Mouse (Mus musculus) heart, embryonic 16.5 days (tissue): ENCODE results near the gene Ddx4. TPM values are rescaled to one million over a fixed set of nuclear protein-coding genes. Genes with fewer than 3 reads are reported as not detected.

ENCODE experiments used
- ATAC-seq: fragments of 200-750 bp; cut with Nextera tagmentation; replicated peaks from 2 replicates; pipeline ENCODE4 v1.8.0; 2017; ENCODE audit warnings: moderate number of reproducible peaks; ENCODE audit not compliant: insufficient read depth, low FRiP score; ENCODE audit errors: extremely low read depth
- H3K27ac ChIP-seq: fragments of 300-500 bp; sonication (generic); 2 replicates; pipeline ENCODE4 v1.5.1; 2014; ENCODE audit warnings: mild to moderate bottlenecking, low read length, control low read depth, moderate library complexity
- H3K27me3 ChIP-seq: fragments of 300-500 bp; sonication (generic); 2 replicates; pipeline ENCODE4 v1.6.1; 2014; ENCODE audit warnings: low read length, mixed read lengths; ENCODE audit not compliant: control insufficient read depth, insufficient read depth
- H3K36me3 ChIP-seq: fragments of 300-500 bp; sonication (generic); 2 replicates; pipeline ENCODE4 v1.6.1; 2014; ENCODE audit not compliant: control insufficient read depth, insufficient read depth
- H3K4me1 ChIP-seq: fragments of 300-500 bp; sonication (generic); 2 replicates; pipeline ENCODE4 v1.6.1; 2014; ENCODE audit warnings: low read length, mixed read lengths; ENCODE audit not compliant: control insufficient read depth, insufficient read depth
- H3K4me2 ChIP-seq: fragments of 300-500 bp; sonication (generic); 2 replicates; pipeline ENCODE4 v1.6.1; 2014; ENCODE audit warnings: low read depth, mild to moderate bottlenecking, control low read depth, low read length
- H3K4me3 ChIP-seq: fragments of 300-500 bp; sonication (generic); 2 replicates; pipeline ENCODE4 v1.5.1; 2014; ENCODE audit warnings: mild to moderate bottlenecking, control low read depth, low read length
- H3K9ac ChIP-seq: fragments of 300-500 bp; sonication (generic); 2 replicates; pipeline ENCODE4 v1.6.1; 2014; ENCODE audit warnings: low read length, control low read depth
- H3K9me3 ChIP-seq: fragments of 300-500 bp; sonication (generic); replicated peaks from 2 replicates; pipeline ENCODE4 v1.6.1; 2016; ENCODE audit warnings: low read length; ENCODE audit not compliant: control insufficient read depth
- WGBS: fragments of 180-500 bp; shearing (Covaris S2); extraction: QIAGEN DNeasy Blood & Tissue Kit; methylation state at CpG from one replicate; pipeline ENCODE4 v1.1.7; 2014; 5-methylcytosine and 5-hydroxymethylcytosine counted together
- polyA plus RNA-seq: library from polyadenylated mRNA; unstranded; fragments of >200 nt; fragmentation: Nextera tagmentation; extraction: Ambion mirVana; gene quantifications from 2 replicates; pipeline ENCODE4 v1.2.1, GENCODE M21; 2015

Gene Ddx4
- polyA plus RNA-seq = 0.47 and 0.58 TPM in 2 replicates

- H3K4me1 ChIP-seq = no peaks in the 10 kb centered on the region
- 60% methylated on average over 45 of the region's 45 CpGs for WGBS
- H3K4me3 ChIP-seq = no peak within 1 kb of the TSS
- no peak for ATAC-seq
- peaks cover 9% of the 10 kb centered on the region for H3K9me3 ChIP-seq
- no peaks in the 10 kb centered on the region for H3K27me3 ChIP-seq
- H3K9ac ChIP-seq = no peak within 1 kb of the TSS
- H3K36me3 ChIP-seq = no peaks in the 10 kb centered on the region
- no peak within 1 kb of the TSS for H3K27ac ChIP-seq
- peak within 1 kb of the TSS; percentile 21; the same call in 1 of the 2 replicates for H3K4me2 ChIP-seq
These were observed at the start of gene Ddx4 for GRCm38 (mm10) chr13:112652205-112652604. Gene Ddx4, minus strand, starts transcription at chr13:112652475.

GRCm38 (mm10) chr13:112701256-112701655 is 49.0 kb upstream of the Ddx4 start:
- H3K9me3 ChIP-seq = no peaks in the 10 kb centered on the region
- peaks cover 2% of the 10 kb centered on the region; the same call in 1 of the 2 replicates for H3K4me1 ChIP-seq
- H3K4me3 ChIP-seq = no peak overlapping the region
- 82% methylated on average over 8 of the region's 8 CpGs for WGBS
- H3K9ac ChIP-seq = no peak overlapping the region
- peaks cover 7% of the 10 kb centered on the region for H3K36me3 ChIP-seq
- H3K27me3 ChIP-seq = no peaks in the 10 kb centered on the region
- H3K27ac ChIP-seq = no peak overlapping the region
- ATAC-seq = no peak
- no peak overlapping the region for H3K4me2 ChIP-seq

GRCm38 (mm10) chr13:112695526-112696240 is 43.4 kb upstream of the Ddx4 start:
- Histone ChIP-seq H3K4me1 (peaks cover 2% of the 10 kb centered on the region; the same call in 1 of the 2 replicates), H3K36me3 (peaks cover 10% of the 10 kb centered on the region), H3K9me3 (peaks cover 6% of the 10 kb centered on the region; the same call in 1 of the 2 replicates), H3K27ac (no peak overlapping the region), H3K4me2 (no peak overlapping the region), H3K27me3 (no peaks in the 10 kb centered on the region), H3K9ac (no peak overlapping the region), H3K4me3 (no peak overlapping the region)
- no peak for ATAC-seq
- 93% methylated on average over 8 of the region's 8 CpGs for WGBS

GRCm38 (mm10) chr13:112692870-112693553 is 40.7 kb upstream of the Ddx4 start:
- no peak overlapping the region for H3K27ac ChIP-seq
- no peak overlapping the region for H3K9ac ChIP-seq
- H3K4me2 ChIP-seq = no peak overlapping the region
- H3K9me3 ChIP-seq = peaks cover 6% of the 10 kb centered on the region; the same call in 1 of the 2 replicates
- ATAC-seq = no peak
- H3K4me3 ChIP-seq = no peak overlapping the region
- H3K4me1 ChIP-seq = 0 out of 2 replicates have a peak, but pooled peaks cover under 1% of the 10 kb centered on the region
- WGBS = 83% methylated on average over 10 of the region's 10 CpGs
- peaks cover 6% of the 10 kb centered on the region for H3K36me3 ChIP-seq
- no peaks in the 10 kb centered on the region for H3K27me3 ChIP-seq

- Histone ChIP-seq H3K4me2 (no peak overlapping the region), H3K27ac (no peak overlapping the region), H3K9ac (no peak overlapping the region), H3K9me3 (no peaks in the 10 kb centered on the region), H3K4me1 (peaks cover 10% of the 10 kb centered on the region), H3K27me3 (no peaks in the 10 kb centered on the region), H3K4me3 (no peak overlapping the region), H3K36me3 (no peaks in the 10 kb centered on the region)
- 30% methylated on average over 2 of the region's 2 CpGs for WGBS
- ATAC-seq = no peak
These were observed 33.9 kb upstream of the Ddx4 start for GRCm38 (mm10) chr13:112686155-112686554.

- no peaks in the 10 kb centered on the region for H3K9me3 ChIP-seq
- 79% methylated on average over 6 of the region's 6 CpGs for WGBS
- no peak overlapping the region for H3K4me3 ChIP-seq
- no peaks in the 10 kb centered on the region for H3K27me3 ChIP-seq
- H3K4me2 ChIP-seq = no peak overlapping the region
- no peak overlapping the region for H3K27ac ChIP-seq
- H3K9ac ChIP-seq = no peak overlapping the region
- H3K36me3 ChIP-seq = 0 out of 2 replicates have a peak, but pooled peaks cover 2% of the 10 kb centered on the region
- ATAC-seq = no peak
- H3K4me1 ChIP-seq = peaks cover 10% of the 10 kb centered on the region
These were observed 31.7 kb upstream of the Ddx4 start for GRCm38 (mm10) chr13:112683970-112684369.

- no peak for ATAC-seq
- Histone ChIP-seq H3K27me3 (no peaks in the 10 kb centered on the region), H3K36me3 (0 out of 2 replicates have a peak, but pooled peaks cover 2% of the 10 kb centered on the region), H3K4me2 (no peak overlapping the region), H3K9me3 (no peaks in the 10 kb centered on the region), H3K4me1 (peaks cover 10% of the 10 kb centered on the region), H3K9ac (no peak overlapping the region), H3K27ac (no peak overlapping the region; the same call in 1 of the 2 replicates), H3K4me3 (no peak overlapping the region)
- WGBS = 58% methylated on average over 2 of the region's 2 CpGs
These were observed 31.0 kb upstream of the Ddx4 start for GRCm38 (mm10) chr13:112683312-112683711.

GRCm38 (mm10) chr13:112678154-112678553 is 25.9 kb upstream of the Ddx4 start:
- Histone ChIP-seq H3K27ac (no peak overlapping the region), H3K4me3 (no peak overlapping the region), H3K4me2 (no peak overlapping the region), H3K27me3 (no peaks in the 10 kb centered on the region), H3K9ac (no peak overlapping the region), H3K9me3 (0 out of 2 replicates have a peak, but pooled peaks cover 3% of the 10 kb centered on the region), H3K36me3 (0 out of 2 replicates have a peak, but pooled peaks cover 2% of the 10 kb centered on the region), H3K4me1 (peaks cover 5% of the 10 kb centered on the region)
- WGBS = 87% methylated on average over 4 of the region's 4 CpGs
- no peak for ATAC-seq
